Mouse (Mus musculus) liver, embryonic 12.5 days (tissue): ENCODE data around the gene Gm13941. TPM values are rescaled to one million over a fixed set of nuclear protein-coding genes. Genes with fewer than 3 reads are reported as not detected.

Experiments used
- ATAC-seq: fragments of 200-750 bp; cut with Nextera tagmentation; 2 replicates; pipeline ENCODE4 v1.8.0; 2017; ENCODE audit warnings: moderate number of reproducible peaks, mild to moderate bottlenecking, moderate library complexity
- H3K27ac ChIP-seq: fragments of 300-500 bp; sonication (generic); 2 replicates; pipeline ENCODE4 v1.5.1; 2016; ENCODE audit warnings: mild to moderate bottlenecking
- H3K27me3 ChIP-seq: fragments of 300-500 bp; sonication (generic); replicated peaks from 2 replicates; pipeline ENCODE4 v1.6.1; 2016; ENCODE audit warnings: mild to moderate bottlenecking, moderate library complexity
- H3K36me3 ChIP-seq: fragments of 300-500 bp; sonication (generic); 2 replicates; pipeline ENCODE4 v1.6.1; 2016; ENCODE audit warnings: mild to moderate bottlenecking, moderate library complexity
- H3K4me1 ChIP-seq: fragments of 300-500 bp; sonication (generic); 2 replicates; pipeline ENCODE4 v1.6.1; 2016
- H3K4me2 ChIP-seq: fragments of 300-500 bp; sonication (generic); 2 replicates; pipeline ENCODE4 v1.6.1; 2016; ENCODE audit warnings: mild to moderate bottlenecking, moderate library complexity
- H3K4me3 ChIP-seq: fragments of 300-500 bp; sonication (generic); 2 replicates; pipeline ENCODE4 v1.5.1; 2016; ENCODE audit warnings: mild to moderate bottlenecking, moderate library complexity
- H3K9ac ChIP-seq: fragments of 300-500 bp; sonication (generic); 2 replicates; pipeline ENCODE4 v1.6.1; 2016; ENCODE audit warnings: mild to moderate bottlenecking, moderate library complexity
- H3K9me3 ChIP-seq: fragments of 300-500 bp; sonication (generic); replicated peaks from 2 replicates; pipeline ENCODE4 v1.6.1; 2016; ENCODE audit warnings: mild to moderate bottlenecking, moderate library complexity
- WGBS: fragments of 180-500 bp; shearing (Covaris S2); methylation state at CpG from one replicate; pipeline ENCODE4 v1.1.7; 2016; ENCODE audit not compliant: insufficient replicate concordance; 5-methylcytosine and 5-hydroxymethylcytosine counted together
- polyA plus RNA-seq: library from polyadenylated mRNA; unstranded; fragments of >200 nt; fragmentation: Nextera tagmentation; extraction: Ambion mirVana; gene quantifications from 2 replicates; pipeline ENCODE4 v1.2.1, GENCODE M21; 2016

Gene Gm13941
- not detected in 2 replicates for polyA plus RNA-seq

DNA sequence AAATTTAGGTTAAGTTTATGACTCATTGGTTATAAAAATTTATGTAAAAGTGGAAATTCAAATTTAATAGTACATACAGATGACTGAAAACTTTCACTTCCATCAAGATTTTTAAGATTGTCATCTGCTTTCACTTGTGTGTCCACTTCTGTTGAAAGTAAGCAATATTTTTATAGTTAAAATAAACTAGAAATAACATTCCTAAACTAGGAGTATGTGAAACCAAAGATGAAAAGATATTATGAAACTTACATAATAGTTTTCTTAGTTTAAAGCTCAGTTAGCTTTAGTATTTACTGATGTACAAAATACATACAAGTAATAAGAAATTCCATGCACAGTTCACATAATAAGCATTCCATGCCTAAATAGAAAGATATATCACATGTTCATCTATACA is at the start of gene Gm13941:
Gene Gm13941, minus strand, starts transcription at position 101 of the 400 bp plus-strand sequence.
- Histone ChIP-seq H3K36me3 (no peaks in the 10 kb centered on the region), H3K9ac (no peak within 1 kb of the TSS), H3K4me1 (no peaks in the 10 kb centered on the region), H3K27ac (no peak within 1 kb of the TSS), H3K4me3 (no peak within 1 kb of the TSS), H3K9me3 (no peaks in the 10 kb centered on the region), H3K27me3 (no peaks in the 10 kb centered on the region), H3K4me2 (no peak within 1 kb of the TSS)
- ATAC-seq: no peak

DNA sequence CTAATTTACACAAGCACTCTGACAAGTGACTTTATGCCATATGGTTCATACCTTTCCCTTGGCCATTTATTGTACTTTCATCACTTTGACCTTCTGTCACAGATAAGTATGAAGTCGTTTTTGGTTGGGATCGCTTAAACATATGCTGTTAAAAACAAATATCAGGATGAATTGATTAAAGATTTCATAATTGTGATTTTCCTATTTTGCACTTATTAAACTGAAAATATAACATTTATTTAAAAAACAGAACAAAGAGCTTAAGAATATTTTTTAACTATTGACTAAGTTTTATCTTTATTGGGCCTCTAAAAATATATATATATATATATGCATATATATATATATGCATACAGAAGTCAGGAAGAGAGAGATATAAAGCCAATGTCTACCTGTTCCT is 47.1 kb upstream of the Gm13941 start, which contains the start of gene Gm15130:
Gene Gm15130, minus strand, starts transcription at position 101 of the 400 bp plus-strand sequence.
- Histone ChIP-seq H3K27me3 (no peaks in the 10 kb centered on the region), H3K9ac (no peak within 1 kb of the TSS), H3K4me2 (no peak within 1 kb of the TSS), H3K4me3 (no peak within 1 kb of the TSS), H3K27ac (no peak within 1 kb of the TSS), H3K4me1 (no peaks in the 10 kb centered on the region), H3K36me3 (no peaks in the 10 kb centered on the region), H3K9me3 (no peaks in the 10 kb centered on the region)
- WGBS: 60% methylated on average over 2 of the region's 2 CpGs
- ATAC-seq: no peak

DNA sequence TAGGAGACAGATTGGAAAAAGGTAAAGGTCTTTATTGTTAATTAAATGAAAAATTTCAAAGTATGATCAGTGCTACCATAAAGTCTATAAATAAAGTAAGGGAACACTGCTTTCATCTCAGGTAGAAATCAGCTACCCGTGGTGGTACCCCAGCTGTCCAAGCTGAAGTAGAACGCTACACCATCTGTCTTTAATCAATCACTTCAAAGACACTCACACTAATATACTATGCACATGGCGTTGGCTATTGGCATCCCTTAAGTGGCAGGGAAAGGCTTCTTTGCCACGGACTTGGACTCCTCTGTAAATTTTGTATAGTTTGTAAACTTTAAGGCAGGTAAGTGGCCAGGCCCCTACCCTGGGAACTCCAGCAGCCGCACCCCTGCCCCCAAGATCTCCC is 30.0 kb upstream of the Gm13941 start:
- Histone ChIP-seq H3K27me3 (no peaks in the 10 kb centered on the region), H3K36me3 (no peaks in the 10 kb centered on the region), H3K4me1 (no peaks in the 10 kb centered on the region), H3K9me3 (no peaks in the 10 kb centered on the region), H3K9ac (no peak overlapping the region), H3K27ac (no peak overlapping the region), H3K4me2 (no peak overlapping the region), H3K4me3 (no peak overlapping the region)
- 65% methylated on average over 5 of the region's 5 CpGs for WGBS
- ATAC-seq: no peak

DNA sequence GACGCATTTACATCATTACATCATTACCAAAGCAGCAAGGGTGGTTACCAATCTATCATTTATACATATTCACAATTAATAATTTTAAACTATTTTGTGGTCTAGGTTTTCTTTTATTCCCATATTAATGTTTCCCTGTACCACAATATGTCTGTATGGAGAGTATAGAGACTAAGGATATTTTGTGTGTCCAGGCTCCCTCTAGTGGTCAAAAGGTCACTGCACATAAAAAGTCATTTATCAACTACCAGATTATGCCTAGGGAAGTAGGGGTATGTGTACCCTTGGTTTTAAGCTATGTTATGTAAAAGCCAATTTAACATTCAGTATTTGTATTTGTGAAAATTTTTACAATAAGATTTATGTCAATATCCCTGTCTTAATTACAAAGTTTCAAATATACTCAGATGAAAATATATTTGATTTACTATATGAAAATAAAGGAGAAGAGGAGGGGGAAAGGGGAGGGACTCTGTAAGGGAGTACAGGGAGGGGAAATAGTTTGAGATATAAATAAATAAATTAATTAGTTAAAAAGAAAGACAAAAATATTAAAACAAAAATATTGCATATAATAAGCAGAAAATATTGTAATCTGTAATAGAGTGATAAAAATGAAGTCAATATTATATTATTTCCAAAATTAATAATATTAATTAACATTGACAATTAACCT is 47.1 kb downstream of the Gm13941 start:
- H3K4me1 ChIP-seq: no peaks in the 10 kb centered on the region
- no peak for ATAC-seq
- H3K4me2 ChIP-seq: no peak overlapping the region
- no peak overlapping the region for H3K27ac ChIP-seq
- no peak overlapping the region for H3K4me3 ChIP-seq
- 76% methylated on average over 1 of the region's 1 CpGs for WGBS
- H3K27me3 ChIP-seq: no peaks in the 10 kb centered on the region
- no peak overlapping the region for H3K9ac ChIP-seq
- H3K36me3 ChIP-seq: no peaks in the 10 kb centered on the region
- H3K9me3 ChIP-seq: no peaks in the 10 kb centered on the region

Other genes starting within 250 kb of the Gm13941 start
- gene Ano3, start 155.1 kb downstream of the Gm13941 start, polyA plus RNA-seq: 0.02 and 0.06 TPM in 2 replicates
- not detected in 2 replicates for gene Gm15130, start 47.0 kb upstream of the Gm13941 start, polyA plus RNA-seq
- gene 4930430A15Rik, start 123.6 kb upstream of the Gm13941 start, polyA plus RNA-seq: not detected in 2 replicates
- gene Olfr1275, start 129.3 kb upstream of the Gm13941 start, polyA plus RNA-seq: not detected in 2 replicates
- not detected in 2 replicates for gene Olfr1276, start 148.5 kb upstream of the Gm13941 start, polyA plus RNA-seq
- not detected in 2 replicates for gene Olfr1277, start 168.1 kb upstream of the Gm13941 start, polyA plus RNA-seq
- gene Olfr1278, start 184.2 kb upstream of the Gm13941 start, polyA plus RNA-seq: not detected in 2 replicates
- not detected in 2 replicates for gene Olfr1279, start 194.7 kb upstream of the Gm13941 start, polyA plus RNA-seq
- not detected in 2 replicates for gene Olfr1280, start 208.0 kb upstream of the Gm13941 start, polyA plus RNA-seq
- not detected in 2 replicates for gene Olfr1281, start 220.5 kb upstream of the Gm13941 start, polyA plus RNA-seq
- not detected in 2 replicates for gene Olfr1282, start 230.1 kb upstream of the Gm13941 start, polyA plus RNA-seq